Mouse (Mus musculus): ENCODE results near the gene Ap3d1. TPM values are rescaled to one million over a fixed set of nuclear protein-coding genes. Genes with fewer than 3 reads are reported as not detected.
A peak's percentile ranks its signal among the peaks of the same experiment; 100 is the strongest.

Gene Ap3d1
- polyA plus RNA-seq, 1 experiment from 2014 or later, result 58.9 TPM

DNA sequence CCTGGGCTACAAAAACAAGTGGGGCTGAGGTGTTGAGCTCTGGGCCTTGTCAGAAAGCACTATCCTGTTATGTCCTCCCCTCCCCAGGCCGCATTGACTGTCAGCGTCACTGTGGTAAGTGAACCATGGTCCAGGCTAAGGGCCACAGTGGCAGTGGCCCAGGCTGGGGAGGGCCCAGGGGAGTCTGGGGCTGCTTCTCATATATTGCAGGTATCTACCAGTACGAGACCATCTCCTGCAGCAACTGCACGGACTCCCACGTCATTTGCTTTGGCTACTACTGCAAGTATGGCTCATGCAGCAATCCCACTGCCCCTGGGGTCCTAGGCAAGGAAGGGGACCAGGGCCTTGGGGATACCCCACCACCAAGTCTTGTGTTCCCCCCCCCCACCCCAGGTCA, 38.4 kb downstream of the Ap3d1 start:
- WGBS, result 84% methylated on average over 5 of the region's 5 CpGs
- H3K4me1 ChIP-seq (replicated peaks), result peaks cover 55% of the 10 kb centered on the region
- H3K9me3 ChIP-seq (replicated peaks), result no peaks in the 10 kb centered on the region
- H3K4me2 ChIP-seq, result peak overlapping the region; percentile 92
- ATAC-seq (ENCODE audit: insufficient number of reproducible peaks, low FRiP score), result no peak
- H3K9ac ChIP-seq, result peak overlapping the region; percentile 76
- peaks cover 36% of the 10 kb centered on the region for H3K36me3 ChIP-seq
- H3K4me3 ChIP-seq, result peak overlapping the region; percentile 62
- no peaks in the 10 kb centered on the region for H3K27me3 ChIP-seq (replicated peaks)
- H3K27ac ChIP-seq (ENCODE audit: poor library complexity, severe bottlenecking), result no peak overlapping the region

DNA sequence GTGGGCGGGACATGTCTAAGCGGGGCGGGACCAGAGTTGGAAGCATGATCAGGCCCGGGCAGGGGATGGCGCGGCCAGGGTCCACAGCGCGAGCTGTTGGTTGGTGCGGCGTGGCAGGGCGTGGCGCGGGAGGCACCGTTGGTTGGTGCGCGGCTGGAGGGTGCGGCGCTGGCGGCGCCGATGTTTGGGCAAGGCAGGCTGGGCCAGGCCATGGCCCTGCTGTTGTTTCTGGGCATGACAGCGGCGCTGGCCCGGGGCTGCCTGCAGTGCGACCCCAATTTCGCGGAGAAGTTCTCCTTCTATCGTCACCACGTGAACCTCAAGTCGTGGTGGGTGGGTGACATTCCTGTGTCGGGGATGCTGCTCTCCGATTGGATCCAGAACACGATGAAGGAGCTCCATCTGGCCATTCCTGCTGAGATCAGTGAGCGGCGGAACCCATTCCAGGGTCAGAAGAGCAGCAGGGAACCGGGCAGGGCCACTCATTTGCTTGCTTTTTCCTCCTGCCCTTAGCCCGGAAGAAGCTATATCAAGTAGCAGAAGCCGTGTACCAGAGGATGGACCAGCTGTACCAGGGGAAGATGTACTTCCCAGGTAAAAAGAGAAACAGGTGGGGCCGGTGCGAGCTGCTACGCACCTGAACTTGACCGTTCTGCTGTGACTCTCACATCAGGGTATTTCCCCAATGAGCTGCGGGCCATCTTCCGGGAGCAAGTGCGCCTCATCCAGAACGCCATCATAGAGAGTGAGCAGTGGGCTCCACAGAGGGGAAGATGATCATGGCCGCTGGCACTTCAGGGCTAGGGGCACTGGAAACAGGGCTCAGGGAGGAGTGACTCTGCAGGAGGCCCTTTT, 39.3 kb downstream of the Ap3d1 start:
- peaks cover 30% of the 10 kb centered on the region for H3K36me3 ChIP-seq
- H3K4me2 ChIP-seq, result peak overlapping the region; percentile 92
- H3K27me3 ChIP-seq (replicated peaks), result no peaks in the 10 kb centered on the region
- no peaks in the 10 kb centered on the region for H3K9me3 ChIP-seq (replicated peaks)
- peak overlapping the region; percentile 69 for H3K27ac ChIP-seq (ENCODE audit: poor library complexity, severe bottlenecking)
- H3K4me3 ChIP-seq, result peak overlapping the region; percentile 62
- H3K9ac ChIP-seq, result peak overlapping the region; percentile 76
- ATAC-seq (ENCODE audit: insufficient number of reproducible peaks, low FRiP score), result peak; percentile 89
- WGBS, result 2% methylated on average over 47 of the region's 47 CpGs
- peaks cover 64% of the 10 kb centered on the region for H3K4me1 ChIP-seq (replicated peaks)

DNA sequence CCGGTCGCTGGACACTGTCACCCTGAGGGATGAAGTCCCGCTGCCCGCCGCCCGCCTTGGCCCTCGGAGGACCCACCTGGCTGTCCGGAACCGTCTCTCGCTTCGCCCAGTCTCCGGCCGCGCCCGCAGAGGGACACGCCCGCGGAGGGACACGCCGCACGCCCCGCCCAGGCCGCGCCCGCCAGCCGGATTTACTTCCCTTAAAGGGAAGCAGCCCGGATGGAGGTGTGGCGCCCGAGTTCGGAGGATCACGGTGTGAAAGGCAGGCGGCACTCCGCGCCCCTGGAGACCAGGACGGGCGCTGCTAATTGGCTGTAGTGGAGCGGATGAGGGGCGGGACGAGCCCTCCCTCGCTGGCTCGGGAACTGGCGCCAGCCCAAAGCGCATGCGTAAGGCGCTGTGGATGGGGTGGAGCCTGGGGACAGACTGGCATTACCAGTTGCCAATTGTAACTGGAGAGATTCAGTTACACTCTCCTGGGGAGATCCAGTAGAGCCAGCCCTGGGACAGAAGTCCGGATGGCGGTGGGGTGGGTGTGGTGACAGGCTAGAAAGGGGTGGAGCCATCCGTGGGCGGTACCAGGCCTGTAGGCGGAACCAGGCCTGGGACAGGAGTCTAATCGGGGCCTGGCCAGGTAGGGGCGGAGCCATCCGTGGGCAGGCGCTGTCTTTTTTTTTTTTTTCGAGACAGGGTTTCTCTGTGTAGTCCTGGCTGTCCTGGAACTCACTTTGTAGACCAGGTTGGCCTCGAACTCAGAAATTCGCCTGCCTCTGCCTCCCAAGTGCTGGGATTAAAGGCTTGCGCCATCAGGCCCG, 40.1 kb downstream of the Ap3d1 start, which contains the start of the genes Mob3a and Izumo4:
Mob3a (minus strand) TSS at position 257 of the 815 bp plus-strand sequence.
Izumo4 (plus strand) TSS at position 464 of the 815 bp plus-strand sequence.
- H3K4me2 ChIP-seq, result peak within 1 kb of the TSS; percentile 92
- H3K36me3 ChIP-seq, result peaks cover 21% of the 10 kb centered on the region
- H3K27me3 ChIP-seq (replicated peaks), result no peaks in the 10 kb centered on the region
- peak within 1 kb of the TSS; percentile 62 for H3K4me3 ChIP-seq
- H3K9ac ChIP-seq, result peak within 1 kb of the TSS; percentile 76
- peaks cover 66% of the 10 kb centered on the region for H3K4me1 ChIP-seq (replicated peaks)
- H3K9me3 ChIP-seq (replicated peaks), result no peaks in the 10 kb centered on the region
- under 1% methylated on average over 57 of the region's 59 CpGs for WGBS
- peak within 1 kb of the TSS; percentile 69 for H3K27ac ChIP-seq (ENCODE audit: poor library complexity, severe bottlenecking)
- ATAC-seq (ENCODE audit: insufficient number of reproducible peaks, low FRiP score), result peak; percentile 93

DNA sequence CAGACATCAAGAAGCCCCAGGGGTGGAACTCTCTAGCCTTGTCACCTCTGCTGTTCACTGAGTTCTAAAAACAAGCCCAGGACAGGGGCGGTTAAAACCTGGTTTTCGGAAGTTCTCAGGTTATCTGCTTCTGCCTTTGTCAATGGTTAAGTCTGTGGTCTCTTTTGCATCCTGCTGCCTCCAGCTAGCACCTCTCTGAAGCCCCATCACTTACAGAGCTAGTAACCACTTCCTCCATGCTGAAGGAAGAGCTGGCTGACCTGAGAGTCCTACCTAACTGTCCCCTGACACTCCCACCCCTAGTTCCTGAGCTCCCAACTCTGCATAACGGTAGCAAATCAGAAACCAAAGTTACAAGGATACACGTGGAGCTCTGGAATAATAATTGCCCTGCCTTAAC, 41.3 kb downstream of the Ap3d1 start:
- WGBS, result 37% methylated on average over 4 of the region's 4 CpGs
- no peaks in the 10 kb centered on the region for H3K9me3 ChIP-seq (replicated peaks)
- H3K27ac ChIP-seq (ENCODE audit: poor library complexity, severe bottlenecking), result no peak overlapping the region
- ATAC-seq (ENCODE audit: insufficient number of reproducible peaks, low FRiP score), result no peak
- peak overlapping the region; percentile 92 for H3K4me2 ChIP-seq
- no peaks in the 10 kb centered on the region for H3K27me3 ChIP-seq (replicated peaks)
- H3K4me1 ChIP-seq (replicated peaks), result peaks cover 72% of the 10 kb centered on the region
- H3K4me3 ChIP-seq, result peak overlapping the region; percentile 62
- peaks cover 9% of the 10 kb centered on the region for H3K36me3 ChIP-seq
- peak overlapping the region; percentile 76; the same call in 1 of the 2 replicates for H3K9ac ChIP-seq

DNA sequence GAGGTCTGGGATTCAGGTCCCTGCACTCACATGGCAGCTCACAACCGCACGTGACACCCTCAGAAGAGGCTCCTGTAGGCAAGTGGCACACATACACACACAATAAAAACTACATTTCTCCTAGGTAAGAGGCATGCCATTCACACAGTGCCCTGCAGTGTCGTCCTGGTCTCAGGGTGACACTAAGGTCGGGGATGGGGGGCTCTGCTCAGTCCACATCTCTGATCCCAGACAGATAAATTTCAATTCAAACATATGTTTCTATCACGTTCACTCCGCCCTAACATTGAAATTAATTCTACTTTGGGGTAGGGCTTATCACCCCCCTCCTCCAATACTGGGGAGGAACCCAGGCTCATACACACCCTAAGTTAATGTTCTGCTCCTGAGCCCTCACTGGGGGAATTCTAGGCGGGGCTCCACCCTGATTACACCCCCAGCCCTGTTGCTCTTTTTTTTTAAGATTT, 42.0 kb downstream of the Ap3d1 start:
- Histone ChIP-seq H3K9ac (no peak overlapping the region), H3K27ac (ENCODE audit: poor library complexity, severe bottlenecking) (no peak overlapping the region), H3K9me3 (replicated peaks) (no peaks in the 10 kb centered on the region), H3K4me3 (no peak overlapping the region), H3K27me3 (replicated peaks) (no peaks in the 10 kb centered on the region), H3K4me2 (peak overlapping the region; percentile 92), H3K36me3 (peaks cover 6% of the 10 kb centered on the region), H3K4me1 (replicated peaks) (peaks cover 72% of the 10 kb centered on the region)
- no peak for ATAC-seq (ENCODE audit: insufficient number of reproducible peaks, low FRiP score)
- WGBS, result 87% methylated on average over 7 of the region's 7 CpGs

DNA sequence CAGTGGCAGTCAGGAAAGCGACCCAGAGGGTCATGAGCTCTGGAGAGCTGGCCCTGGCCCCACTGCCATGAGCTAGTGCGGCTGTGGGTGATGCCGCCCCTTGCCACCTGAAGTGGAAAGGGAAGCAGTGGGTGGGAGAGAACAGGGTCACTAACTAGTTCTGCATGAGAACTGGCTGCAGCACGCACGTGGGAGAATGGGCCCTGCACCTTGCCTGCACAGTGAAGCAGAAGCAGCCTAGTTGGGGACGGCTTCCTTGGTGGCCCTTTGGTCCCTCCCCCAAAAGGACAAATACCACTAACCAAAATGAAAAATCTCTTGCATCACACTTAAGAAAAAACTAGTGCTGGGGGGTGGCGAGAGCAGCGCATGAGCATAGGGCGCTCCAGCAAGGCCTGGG, 43.5 kb downstream of the Ap3d1 start:
- Histone ChIP-seq H3K4me1 (replicated peaks) (peaks cover 67% of the 10 kb centered on the region), H3K27ac (ENCODE audit: poor library complexity, severe bottlenecking) (no peak overlapping the region), H3K4me3 (no peak overlapping the region), H3K9me3 (replicated peaks) (no peaks in the 10 kb centered on the region), H3K4me2 (0 out of 2 replicates have a peak overlapping the region, but pooled peaks have one; percentile 31), H3K36me3 (peaks cover 15% of the 10 kb centered on the region), H3K9ac (0 out of 2 replicates have a peak overlapping the region, but pooled peaks have one; percentile 0), H3K27me3 (replicated peaks) (no peaks in the 10 kb centered on the region)
- no peak for ATAC-seq (ENCODE audit: insufficient number of reproducible peaks, low FRiP score)
- 88% methylated on average over 9 of the region's 9 CpGs for WGBS

DNA sequence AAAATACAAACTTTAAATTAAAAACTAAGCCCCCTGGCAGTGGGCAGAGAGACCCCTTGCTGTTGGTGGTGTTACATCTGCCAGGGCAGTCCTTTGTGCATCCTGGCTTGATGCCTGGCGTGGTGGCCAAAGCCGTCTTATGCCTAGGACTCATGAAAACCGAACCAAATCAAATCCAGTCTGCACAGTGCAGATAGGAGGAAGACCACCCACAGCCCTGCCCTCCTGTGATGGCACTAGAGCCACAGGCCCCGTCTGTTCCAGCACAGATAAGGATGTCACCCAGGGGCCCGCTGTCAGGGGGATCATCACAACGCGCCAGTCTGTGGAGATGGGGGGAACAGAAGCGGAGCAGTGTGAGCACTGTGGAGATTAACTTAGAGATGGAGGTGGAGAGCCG, 44.3 kb downstream of the Ap3d1 start:
- Histone ChIP-seq H3K36me3 (peaks cover 17% of the 10 kb centered on the region), H3K9ac (no peak overlapping the region), H3K4me1 (replicated peaks) (peaks cover 62% of the 10 kb centered on the region), H3K4me3 (no peak overlapping the region), H3K27me3 (replicated peaks) (no peaks in the 10 kb centered on the region), H3K9me3 (replicated peaks) (no peaks in the 10 kb centered on the region), H3K27ac (ENCODE audit: poor library complexity, severe bottlenecking) (no peak overlapping the region), H3K4me2 (peak overlapping the region; percentile 31; the same call in 1 of the 2 replicates)
- WGBS, result 61% methylated on average over 9 of the region's 9 CpGs
- ATAC-seq (ENCODE audit: insufficient number of reproducible peaks, low FRiP score), result peak; percentile 16

DNA sequence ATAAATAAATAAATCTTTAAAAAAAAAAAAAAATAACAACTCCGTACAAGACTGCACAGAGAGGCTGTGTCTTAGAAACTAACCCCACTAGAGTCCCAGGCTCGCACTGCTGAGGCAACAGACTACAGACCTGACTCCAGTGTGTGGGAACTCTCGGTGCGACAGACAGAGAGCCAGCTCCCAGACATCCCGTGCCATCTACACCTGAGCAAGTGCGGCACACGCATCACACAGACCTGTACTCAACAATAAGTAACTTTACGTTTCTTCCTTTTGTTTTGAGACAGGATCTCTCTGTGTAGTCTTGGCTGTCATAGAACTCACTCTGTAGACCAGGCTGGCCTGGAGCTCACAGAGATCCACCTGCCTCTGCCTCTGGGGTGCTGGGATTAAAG, 44.7 kb downstream of the Ap3d1 start:
- no peaks in the 10 kb centered on the region for H3K9me3 ChIP-seq (replicated peaks)
- H3K27ac ChIP-seq (ENCODE audit: poor library complexity, severe bottlenecking), result no peak overlapping the region
- H3K4me2 ChIP-seq, result no peak overlapping the region
- no peaks in the 10 kb centered on the region for H3K27me3 ChIP-seq (replicated peaks)
- ATAC-seq (ENCODE audit: insufficient number of reproducible peaks, low FRiP score), result no peak
- H3K4me3 ChIP-seq, result no peak overlapping the region
- peaks cover 65% of the 10 kb centered on the region for H3K4me1 ChIP-seq (replicated peaks)
- H3K36me3 ChIP-seq, result peaks cover 17% of the 10 kb centered on the region
- WGBS, result 89% methylated on average over 8 of the region's 8 CpGs
- H3K9ac ChIP-seq, result no peak overlapping the region

DNA sequence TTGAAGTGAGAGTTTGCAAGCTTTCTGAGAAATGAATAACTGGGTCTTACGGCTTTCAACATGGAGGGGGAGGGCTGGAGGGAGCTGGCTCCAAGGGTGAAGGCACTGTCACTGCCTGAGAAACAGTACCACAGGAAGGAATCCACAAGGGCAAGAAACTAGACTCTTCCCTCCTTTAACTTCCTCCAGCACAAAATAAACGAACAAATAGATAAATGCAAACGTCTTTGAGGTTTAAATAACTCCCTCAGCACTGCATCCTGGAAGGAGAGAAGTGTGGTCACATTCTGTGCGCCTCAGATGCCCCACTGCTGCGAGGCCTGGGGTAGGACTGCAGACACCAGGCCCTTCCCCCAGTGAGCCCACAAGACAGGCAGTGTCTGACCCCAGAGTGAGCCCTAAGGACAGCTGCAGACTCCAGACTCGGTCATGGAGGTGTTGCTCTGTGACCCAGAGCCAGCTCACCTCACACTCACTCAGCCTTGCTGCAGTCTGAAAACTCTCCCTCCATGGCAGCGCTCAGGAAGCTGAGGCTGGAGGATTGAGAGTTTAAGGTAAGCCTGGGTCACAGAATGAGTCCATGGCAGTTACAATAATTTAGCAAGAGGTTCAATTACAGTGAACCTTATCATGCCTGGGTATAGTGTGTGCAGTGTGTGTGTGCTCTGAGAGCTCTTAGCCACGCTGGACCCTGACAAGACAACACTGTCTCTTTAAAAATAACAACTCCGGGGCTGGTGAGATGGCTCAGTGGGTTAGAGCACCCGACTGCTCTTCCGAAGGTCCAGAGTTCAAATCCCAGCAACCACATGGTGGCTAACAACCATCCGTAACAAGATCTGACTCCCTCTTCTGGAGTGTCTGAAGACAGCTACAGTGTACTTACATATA, 45.3 kb downstream of the Ap3d1 start:
- WGBS, result 65% methylated on average over 12 of the region's 12 CpGs
- Histone ChIP-seq H3K9ac (0 out of 2 replicates have a peak overlapping the region, but pooled peaks have one; percentile 23), H3K4me1 (replicated peaks) (peaks cover 65% of the 10 kb centered on the region), H3K27ac (ENCODE audit: poor library complexity, severe bottlenecking) (peak overlapping the region; percentile 31), H3K4me3 (no peak overlapping the region), H3K9me3 (replicated peaks) (no peaks in the 10 kb centered on the region), H3K27me3 (replicated peaks) (no peaks in the 10 kb centered on the region), H3K36me3 (peaks cover 18% of the 10 kb centered on the region), H3K4me2 (no peak overlapping the region)
- ATAC-seq (ENCODE audit: insufficient number of reproducible peaks, low FRiP score), result no peak

DNA sequence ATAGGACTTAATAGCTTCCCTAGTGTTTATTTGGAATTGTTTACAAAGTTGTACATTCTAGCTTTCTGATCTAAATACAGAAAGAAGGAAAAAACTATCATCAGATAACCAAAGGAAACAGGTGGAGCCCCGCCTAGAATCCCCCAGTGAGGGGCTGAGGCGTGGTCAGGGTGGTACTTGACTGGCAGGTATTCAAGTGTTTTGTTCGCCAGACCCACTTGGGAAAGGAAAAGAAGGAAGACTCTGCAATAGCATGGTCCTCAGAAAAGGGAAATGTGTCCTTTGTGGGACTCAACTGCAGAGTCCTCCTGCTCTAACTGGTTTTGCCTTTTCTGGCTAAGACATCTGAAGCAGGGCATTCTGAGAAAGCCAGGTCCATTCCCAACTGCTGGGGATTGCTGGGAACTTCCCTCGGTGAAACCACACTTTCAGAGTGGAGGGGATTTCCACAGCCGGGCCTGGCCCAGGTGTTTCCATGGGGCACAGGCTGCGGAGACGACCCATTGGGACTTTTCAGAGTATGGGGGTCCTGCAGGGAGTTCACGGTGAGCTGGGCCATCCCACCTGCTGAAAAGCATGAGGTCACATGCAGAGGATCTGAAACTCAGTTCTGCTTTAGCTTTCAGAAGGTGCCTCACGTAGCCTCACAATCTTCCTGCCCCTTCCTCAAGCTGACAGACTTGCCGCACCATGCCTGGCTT, 46.1 kb downstream of the Ap3d1 start:
- no peak for ATAC-seq (ENCODE audit: insufficient number of reproducible peaks, low FRiP score)
- Histone ChIP-seq H3K4me2 (no peak overlapping the region), H3K9ac (no peak overlapping the region), H3K4me3 (no peak overlapping the region), H3K27ac (ENCODE audit: poor library complexity, severe bottlenecking) (no peak overlapping the region), H3K27me3 (replicated peaks) (no peaks in the 10 kb centered on the region), H3K36me3 (peaks cover 26% of the 10 kb centered on the region), H3K9me3 (replicated peaks) (no peaks in the 10 kb centered on the region), H3K4me1 (replicated peaks) (peaks cover 63% of the 10 kb centered on the region)
- 72% methylated on average over 10 of the region's 10 CpGs for WGBS
